In the genomic region with DNA sequence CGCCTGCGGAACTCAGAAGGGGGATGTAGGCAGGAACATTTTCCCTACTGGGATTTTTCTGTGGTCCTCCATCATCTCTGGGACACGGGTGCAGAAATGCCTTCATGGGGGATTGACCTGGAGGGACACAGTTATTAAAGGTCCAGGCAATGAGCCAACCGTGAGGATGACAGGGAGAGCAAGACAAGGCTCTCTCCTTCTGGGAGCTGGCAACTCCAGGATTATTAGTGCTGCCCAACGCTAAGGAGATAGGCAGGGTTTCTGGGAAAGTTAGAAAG, we compare ENCODE assay signal across 10 mouse cellular contexts. TPM values are rescaled to one million over a fixed set of nuclear protein-coding genes. Genes with fewer than 3 reads are reported as not detected.
DNase-seq lines count a peak whose midpoint lies in the region; ATAC-seq lines count a peak whose summit lies in the region.
"Had no signal": no experiment of that assay in that cellular context is flagged by ENCODE, and none has a peak within 500 bp of the region (broad histone marks: within the 10 kb centered on the region; RNA-seq: fewer than 3 reads in every experiment).

No protein-coding gene starts in this region.

- no peak for DNase-seq in kidney, adult 11 months
- DNase-seq in cerebellum, adult 9-10 months = peak; percentile 76
- DNase-seq in neural tube, embryonic 10.5 days (ENCODE audit: extremely low spot score, low spot score) = peak; percentile 38
- no peak for DNase-seq in layer of hippocampus, adult 18-20 months (ENCODE audit: low spot score in 2 of 2)
- DNase-seq in ovary, postnatal 14 days (ENCODE audit: low spot score) = no peak

- WGBS in kidney, embryonic 15.5 days = 4% methylated on average over 5 of the region's 5 CpGs
- WGBS in hindbrain, embryonic 16.5 days = under 1% methylated on average over 5 of the region's 5 CpGs

- H3K36me3 ChIP-seq in kidney, embryonic 15.5 days = no peaks in the 10 kb centered on the region
- H3K36me3 ChIP-seq in hindbrain, embryonic 16.5 days (ENCODE audit: control insufficient read depth, insufficient read depth, low read length) = no peaks in the 10 kb centered on the region

- peaks cover 49% of the 10 kb centered on the region for H3K4me1 ChIP-seq in kidney, embryonic 15.5 days
- H3K4me1 ChIP-seq in hindbrain, embryonic 16.5 days (ENCODE audit: control insufficient read depth, insufficient read depth, low read depth, low read length) = peaks cover 24% of the 10 kb centered on the region

- H3K9me3 ChIP-seq in kidney, embryonic 15.5 days (replicated peaks) = no peaks in the 10 kb centered on the region
- H3K9me3 ChIP-seq in hindbrain, embryonic 16.5 days (ENCODE audit: control insufficient read depth, low read length) = no peaks in the 10 kb centered on the region

- peaks cover 14% of the 10 kb centered on the region for H3K27me3 ChIP-seq in kidney, embryonic 15.5 days
- H3K27me3 ChIP-seq in hindbrain, embryonic 16.5 days (replicated peaks; ENCODE audit: control insufficient read depth, insufficient read depth, low read length) = no peaks in the 10 kb centered on the region
- H3K27me3 ChIP-seq: Patski had no signal

- peak overlapping the region; percentile 97 for H3K4me2 ChIP-seq in kidney, embryonic 15.5 days
- peak overlapping the region; percentile 77 for H3K4me2 ChIP-seq in hindbrain, embryonic 16.5 days (ENCODE audit: low read length)

- H3K27ac ChIP-seq in kidney, embryonic 15.5 days = peak overlapping the region; percentile 30; the same call in 1 of the 2 replicates
- peak overlapping the region; percentile 95 for H3K27ac ChIP-seq in hindbrain, embryonic 16.5 days (ENCODE audit: low read depth, low read length)

- H3K4me3 ChIP-seq in kidney, embryonic 15.5 days (replicated peaks) = peak overlapping the region; percentile 83
- H3K4me3 ChIP-seq in hindbrain, embryonic 16.5 days (ENCODE audit: low read length) = peak overlapping the region; percentile 94

- peak overlapping the region; percentile 86 for H3K9ac ChIP-seq in kidney, embryonic 15.5 days
- peak overlapping the region; percentile 98 for H3K9ac ChIP-seq in hindbrain, embryonic 16.5 days (ENCODE audit: low read depth, low read length)

- ATAC-seq in kidney, embryonic 15.5 days (replicated peaks; ENCODE audit: low FRiP score) = no peak
- no peak for ATAC-seq in hindbrain, embryonic 16.5 days
- no peak for ATAC-seq in megakaryocyte progenitor cell, adult 5-6 weeks (replicated peaks; ENCODE audit: poor library complexity)

RNA-seq across cellular contexts. Expression of a gene that starts 1.0 kb away (rescaled TPM):
- polyA plus RNA-seq in kidney, embryonic 15.5 days (2015; fragmentation: Nextera tagmentation; extraction: Ambion mirVana) = 6.4 and 7.3 TPM in 2 replicates
- polyA plus RNA-seq in hindbrain, embryonic 16.5 days (2015; fragmentation: Nextera tagmentation; extraction: Ambion mirVana) = 15.7 and 15.8 TPM in 2 replicates
- total RNA-seq in layer of hippocampus, adult 18-20 months (2021) = 100 to 1,000 TPM; 114 to 118 TPM
- not detected in 2 replicates for total RNA-seq in megakaryocyte progenitor cell, adult 5-6 weeks (2015)
- total RNA-seq in megakaryocyte progenitor cell, adult 5-6 weeks (2017) = not detected in 2 replicates
- total RNA-seq: granulocyte monocyte progenitor cell, adult 5-6 weeks had no signal

RNA-seq across cellular contexts. Expression of a gene that starts 41.6 kb away (rescaled TPM):
- polyA plus RNA-seq in kidney, embryonic 15.5 days (2015; fragmentation: Nextera tagmentation; extraction: Ambion mirVana) = 34.6 and 39.1 TPM in 2 replicates
- 37.1 and 39.9 TPM in 2 replicates for polyA plus RNA-seq in hindbrain, embryonic 16.5 days (2015; fragmentation: Nextera tagmentation; extraction: Ambion mirVana)
- 10 to 100 TPM; 21.2 to 23.4 TPM for total RNA-seq in layer of hippocampus, adult 18-20 months (2021)
- total RNA-seq in megakaryocyte progenitor cell, adult 5-6 weeks (2015) = 4.0 and 6.0 TPM in 2 replicates
- 15.7 and 19.2 TPM in 2 replicates for total RNA-seq in megakaryocyte progenitor cell, adult 5-6 weeks (2017)

RNA-seq across cellular contexts. Expression of a gene that starts 59.3 kb away (rescaled TPM):
- polyA plus RNA-seq in kidney, embryonic 15.5 days (2015; fragmentation: Nextera tagmentation; extraction: Ambion mirVana) = 35.3 and 37.6 TPM in 2 replicates
- 29.0 and 38.1 TPM in 2 replicates for polyA plus RNA-seq in hindbrain, embryonic 16.5 days (2015; fragmentation: Nextera tagmentation; extraction: Ambion mirVana)
- 10 to 100 TPM; 32.7 to 33.9 TPM for total RNA-seq in layer of hippocampus, adult 18-20 months (2021)
- 18.0 and 18.2 TPM in 2 replicates for total RNA-seq in megakaryocyte progenitor cell, adult 5-6 weeks (2015)
- total RNA-seq in megakaryocyte progenitor cell, adult 5-6 weeks (2017) = 21.4 and 25.7 TPM in 2 replicates

Comparison
In these comparisons a context has a peak if more than half of its experiments do, and no peak if none do; other contexts are left out.
1. DNase-seq: peak in cerebellum, adult 9-10 months (single experiment) and neural tube, embryonic 10.5 days (single experiment); none in kidney, adult 11 months (single experiment), layer of hippocampus, adult 18-20 months (0 of 2) and ovary, postnatal 14 days (single experiment).
2. RNA of a gene that starts 1.0 kb away (total RNA-seq): 114 to 118 TPM in layer of hippocampus, adult 18-20 months; not detected in megakaryocyte progenitor cell, adult 5-6 weeks; every median in the first group is over 100 times any median in the second.